Mouse (Mus musculus) forebrain, embryonic 11.5 days (tissue): ENCODE results near the gene Chchd6. TPM values are rescaled to one million over a fixed set of nuclear protein-coding genes. Genes with fewer than 3 reads are reported as not detected.

ENCODE experiments used
- ATAC-seq: fragments of 200-750 bp; cut with Nextera tagmentation; replicated peaks from 2 replicates; pipeline ENCODE4 v1.8.0; 2017; ENCODE audit warnings: moderate TSS enrichment; ENCODE audit not compliant: low FRiP score
- DNase-seq: peaks from one replicate; pipeline ENCODE4 v3.0.0-alpha.2; 2017; ENCODE audit warnings: low spot score
- H3K27ac ChIP-seq: fragments of 300-500 bp; sonication (generic); 2 replicates; pipeline ENCODE4 v1.5.1; 2014; ENCODE audit warnings: low read depth, low read length
- H3K27me3 ChIP-seq: fragments of 300-500 bp; sonication (generic); 2 replicates; pipeline ENCODE4 v1.6.1; 2014; ENCODE audit warnings: mild to moderate bottlenecking, low read length, mixed read lengths; ENCODE audit not compliant: control insufficient read depth, insufficient read depth
- H3K36me3 ChIP-seq: fragments of 300-500 bp; sonication (generic); 2 replicates; pipeline ENCODE4 v1.6.1; 2014; ENCODE audit warnings: mild to moderate bottlenecking, low read length, moderate library complexity, mixed read lengths; ENCODE audit not compliant: control insufficient read depth, insufficient read depth
- H3K4me1 ChIP-seq: fragments of 300-500 bp; sonication (generic); replicated peaks from 2 replicates; pipeline ENCODE4 v1.6.1; 2014; ENCODE audit warnings: low read length, mixed read lengths; ENCODE audit not compliant: control insufficient read depth, insufficient read depth
- H3K4me2 ChIP-seq: fragments of 300-500 bp; sonication (generic); 2 replicates; pipeline ENCODE4 v1.6.1; 2014; ENCODE audit warnings: low read depth, mild to moderate bottlenecking, low read length, moderate library complexity, mixed read lengths; ENCODE audit not compliant: severe bottlenecking
- H3K4me3 ChIP-seq: fragments of 300-500 bp; sonication (generic); 2 replicates; pipeline ENCODE4 v1.5.1; 2014; ENCODE audit warnings: low read depth, low read length
- H3K9ac ChIP-seq: fragments of 300-500 bp; sonication (generic); 2 replicates; pipeline ENCODE4 v1.6.1; 2014; ENCODE audit warnings: low read length
- H3K9me3 ChIP-seq: fragments of 300-500 bp; sonication (generic); 2 replicates; pipeline ENCODE4 v1.6.1; 2016; ENCODE audit warnings: low read length, mixed read lengths; ENCODE audit not compliant: control insufficient read depth
- WGBS: fragments of 180-500 bp; shearing (Covaris S2); extraction: QIAGEN DNeasy Blood & Tissue Kit; methylation state at CpG from one replicate; pipeline ENCODE4 v1.1.7; 2014; 5-methylcytosine and 5-hydroxymethylcytosine counted together
- polyA plus RNA-seq: library from polyadenylated mRNA; unstranded; fragments of >200 nt; fragmentation: Nextera tagmentation; extraction: Ambion mirVana; gene quantifications from 2 replicates; pipeline ENCODE4 v1.2.1, GENCODE M21; 2014

Gene Chchd6
- polyA plus RNA-seq, 1 experiment from 2014 or later, result 93.7 TPM

- peaks cover 3% of the 10 kb centered on the region; the same call in 1 of the 2 replicates for H3K36me3 ChIP-seq
- no peaks in the 10 kb centered on the region for H3K9me3 ChIP-seq
- no peak overlapping the region for H3K4me2 ChIP-seq
- H3K4me3 ChIP-seq, result no peak overlapping the region
- no peaks in the 10 kb centered on the region for H3K27me3 ChIP-seq
- H3K27ac ChIP-seq, result no peak overlapping the region
- no peak overlapping the region for H3K9ac ChIP-seq
- 96% methylated on average over 1 of the region's 1 CpGs for WGBS
- ATAC-seq (no peak), DNase-seq (no peak)
- 0 out of 2 replicates have a peak, but pooled peaks cover 10% of the 10 kb centered on the region for H3K4me1 ChIP-seq
These were observed 249.6 kb downstream of the Chchd6 start for GRCm38 (mm10) chr6:89345855-89346254.

GRCm38 (mm10) chr6:89345486-89345785 lies 250.0 kb downstream of the Chchd6 start:
- ATAC-seq, result no peak
- Histone ChIP-seq H3K4me1 (0 out of 2 replicates have a peak, but pooled peaks cover 10% of the 10 kb centered on the region), H3K9ac (no peak overlapping the region), H3K4me2 (no peak overlapping the region), H3K36me3 (peaks cover 3% of the 10 kb centered on the region; the same call in 1 of the 2 replicates), H3K27me3 (no peaks in the 10 kb centered on the region), H3K9me3 (no peaks in the 10 kb centered on the region), H3K27ac (no peak overlapping the region), H3K4me3 (no peak overlapping the region)
- DNase-seq, result no peak
- 76% methylated on average over 3 of the region's 3 CpGs for WGBS

GRCm38 (mm10) chr6:89344613-89345485 lies 250.6 kb downstream of the Chchd6 start:
- Histone ChIP-seq H3K9ac (no peak overlapping the region), H3K36me3 (peaks cover under 1% of the 10 kb centered on the region; the same call in 1 of the 2 replicates), H3K9me3 (no peaks in the 10 kb centered on the region), H3K4me3 (no peak overlapping the region), H3K4me2 (no peak overlapping the region), H3K4me1 (0 out of 2 replicates have a peak, but pooled peaks cover 10% of the 10 kb centered on the region), H3K27me3 (no peaks in the 10 kb centered on the region), H3K27ac (no peak overlapping the region)
- DNase-seq (peak; percentile 68), ATAC-seq (no peak)
- WGBS, result 43% methylated on average over 10 of the region's 10 CpGs

DNA sequence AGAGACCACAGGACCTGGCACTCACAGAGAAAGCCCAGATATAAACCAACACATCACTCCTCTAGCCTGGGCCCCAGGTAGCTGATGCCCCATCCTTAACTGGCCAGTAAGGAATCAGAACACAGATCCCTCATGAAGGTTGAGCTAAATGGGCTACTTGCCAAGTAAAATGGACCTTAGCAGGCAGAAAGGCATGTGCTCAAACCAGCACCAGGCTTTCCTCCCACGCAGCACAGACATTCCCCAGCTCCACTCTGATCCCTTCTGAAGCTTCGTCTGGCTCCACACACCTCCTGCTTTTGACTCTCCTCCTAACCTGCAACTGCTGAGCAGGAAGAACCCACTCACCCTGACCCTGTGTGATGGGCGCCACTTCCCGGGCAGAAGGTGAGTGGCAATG lies 253.5 kb downstream of the Chchd6 start:
- Histone ChIP-seq H3K27ac (no peak overlapping the region), H3K4me3 (no peak overlapping the region), H3K4me2 (no peak overlapping the region), H3K4me1 (0 out of 2 replicates have a peak, but pooled peaks cover 10% of the 10 kb centered on the region), H3K27me3 (no peaks in the 10 kb centered on the region), H3K36me3 (peaks cover 2% of the 10 kb centered on the region), H3K9ac (no peak overlapping the region), H3K9me3 (no peaks in the 10 kb centered on the region)
- ATAC-seq, result no peak
- WGBS, result 90% methylated on average over 4 of the region's 4 CpGs
- no peak for DNase-seq

DNA sequence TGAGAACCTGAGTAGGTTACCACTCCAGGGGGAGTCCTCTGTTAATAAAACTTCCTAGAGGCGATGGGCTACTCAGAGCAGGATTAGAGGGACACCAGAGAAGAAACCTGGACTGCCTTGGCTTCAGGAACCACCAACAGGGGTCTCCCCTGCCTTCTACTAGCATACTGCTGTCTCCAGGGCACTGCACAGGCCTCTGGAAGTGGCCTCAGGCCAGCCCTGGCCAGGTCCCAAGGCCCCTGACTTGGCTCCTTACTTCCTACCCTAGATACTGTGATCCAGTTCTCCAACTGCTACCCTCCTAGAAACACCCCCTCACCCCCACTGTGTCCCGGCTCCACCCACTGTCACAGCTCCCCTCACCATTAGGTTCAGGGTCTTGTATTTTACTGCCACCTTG lies 256.0 kb downstream of the Chchd6 start:
- ATAC-seq, result no peak
- H3K27ac ChIP-seq, result no peak overlapping the region
- no peaks in the 10 kb centered on the region for H3K27me3 ChIP-seq
- no peak overlapping the region for H3K4me2 ChIP-seq
- H3K9ac ChIP-seq, result no peak overlapping the region
- no peak overlapping the region for H3K4me3 ChIP-seq
- 76% methylated on average over 2 of the region's 2 CpGs for WGBS
- H3K36me3 ChIP-seq, result peaks cover 4% of the 10 kb centered on the region
- H3K4me1 ChIP-seq, result peaks cover under 1% of the 10 kb centered on the region; the same call in 1 of the 2 replicates
- H3K9me3 ChIP-seq, result no peaks in the 10 kb centered on the region
- DNase-seq, result no peak

DNA sequence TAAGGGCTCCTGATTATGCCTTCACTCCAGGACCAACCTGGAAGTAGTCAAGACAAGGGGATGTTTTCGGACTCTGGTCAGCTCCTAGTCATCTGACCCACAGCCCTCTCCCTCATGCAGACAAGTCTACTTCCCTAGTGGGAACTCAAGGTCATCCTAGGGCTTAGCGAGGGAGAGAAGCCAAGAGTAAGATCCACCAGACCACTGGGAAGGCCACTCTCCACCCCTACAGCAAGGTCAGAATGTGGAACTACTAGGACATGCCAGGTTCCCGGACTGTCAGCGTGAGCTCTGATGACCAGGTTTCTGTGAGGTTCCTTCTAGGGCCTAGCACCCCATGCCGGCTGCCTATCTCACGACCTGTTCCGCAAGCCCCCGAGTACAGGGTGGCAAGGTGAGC lies 256.7 kb downstream of the Chchd6 start:
- H3K36me3 ChIP-seq, result peaks cover 4% of the 10 kb centered on the region
- no peak overlapping the region for H3K27ac ChIP-seq
- ATAC-seq (no peak), DNase-seq (no peak)
- H3K4me3 ChIP-seq, result no peak overlapping the region
- H3K4me2 ChIP-seq, result no peak overlapping the region
- peaks cover 6% of the 10 kb centered on the region; the same call in 1 of the 2 replicates for H3K4me1 ChIP-seq
- no peaks in the 10 kb centered on the region for H3K27me3 ChIP-seq
- no peak overlapping the region for H3K9ac ChIP-seq
- no peaks in the 10 kb centered on the region for H3K9me3 ChIP-seq
- WGBS, result 94% methylated on average over 8 of the region's 8 CpGs

GRCm38 (mm10) chr6:89337574-89337973 lies 257.9 kb downstream of the Chchd6 start:
- Histone ChIP-seq H3K4me2 (no peak overlapping the region), H3K4me1 (peaks cover 10% of the 10 kb centered on the region; the same call in 1 of the 2 replicates), H3K36me3 (peaks cover 9% of the 10 kb centered on the region), H3K9me3 (no peaks in the 10 kb centered on the region), H3K27me3 (no peaks in the 10 kb centered on the region), H3K4me3 (no peak overlapping the region), H3K27ac (no peak overlapping the region), H3K9ac (no peak overlapping the region)
- DNase-seq (no peak), ATAC-seq (no peak)
- 85% methylated on average over 9 of the region's 9 CpGs for WGBS

- Histone ChIP-seq H3K27me3 (no peaks in the 10 kb centered on the region), H3K9me3 (no peaks in the 10 kb centered on the region), H3K4me1 (peaks cover 10% of the 10 kb centered on the region; the same call in 1 of the 2 replicates), H3K27ac (peak overlapping the region; percentile 51), H3K4me3 (no peak overlapping the region), H3K4me2 (no peak overlapping the region), H3K9ac (no peak overlapping the region), H3K36me3 (peaks cover 27% of the 10 kb centered on the region)
- DNase-seq (peak; percentile 81), ATAC-seq (peak; percentile 94)
- 62% methylated on average over 12 of the region's 12 CpGs for WGBS
These were observed 261.3 kb downstream of the Chchd6 start for GRCm38 (mm10) chr6:89333964-89334702.
